Mouse (Mus musculus): ENCODE data around the gene Fsd1. TPM values are rescaled to one million over a fixed set of nuclear protein-coding genes. Genes with fewer than 3 reads are reported as not detected.

Fsd1 gene
- total and polyA plus RNA-seq, 3 experiments, result 0.27 TPM; not detected in 2

DNA sequence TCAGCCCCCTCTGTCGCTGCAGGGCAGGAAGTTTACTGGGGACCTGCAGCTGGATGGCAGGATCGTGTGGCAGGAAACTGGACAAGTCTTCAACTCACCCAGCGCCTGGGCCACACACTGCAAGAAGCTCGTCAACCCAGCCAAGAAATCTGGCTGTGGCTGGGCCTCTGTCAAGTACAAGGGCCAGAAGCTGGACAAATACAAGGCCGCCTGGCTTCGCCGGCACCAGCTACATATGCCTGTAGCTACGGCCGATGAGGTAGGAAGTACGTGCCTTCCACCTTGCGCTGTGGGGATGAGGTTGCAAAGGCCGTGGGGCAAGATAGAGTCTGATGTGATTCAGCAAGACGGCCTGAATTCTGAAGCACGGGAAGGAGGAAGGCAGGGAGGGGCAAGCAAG lies 23.9 kb downstream of the Fsd1 start:
- Histone ChIP-seq H3K4me3 (ENCODE audit: low read depth, low read length) (peak overlapping the region; percentile 92; the same call in 1 of the 2 replicates), H3K4me1 (ENCODE audit: insufficient read depth, low read depth, low read length) (peaks cover 43% of the 10 kb centered on the region), H3K27me3 (ENCODE audit: insufficient read depth, low read length) (peaks cover 2% of the 10 kb centered on the region; the same call in 1 of the 2 replicates), H3K9me3 (replicated peaks) (no peaks in the 10 kb centered on the region), H3K36me3 (replicated peaks) (peaks cover 40% of the 10 kb centered on the region)
- ATAC-seq (ENCODE audit: extremely low read depth, insufficient number of reproducible peaks, low FRiP score, poor library complexity, severe bottlenecking) (no peak), DNase-seq (ENCODE audit: low spot score) (no peak)
- TF ChIP-seq GATA2 (IDR thresholded peaks at IDR 0.05; ENCODE audit: borderline replicate concordance, low read depth, low read length) (no peak), GATA1 (IDR thresholded peaks at IDR 0.05; ENCODE audit: borderline replicate concordance, low read length) (no peak), CTCF (IDR thresholded peaks at IDR 0.05; ENCODE audit: low read depth, low read length) (no peak), POLR2AphosphoS5 (IDR thresholded peaks at IDR 0.05; ENCODE audit: insufficient replicate concordance, low read depth, low read length) (no peak), TAL1 (conservative IDR thresholded peaks at IDR 0.05; ENCODE audit: low read depth, low read length) (no peak)

- DNase-seq (ENCODE audit: low spot score) (peak; percentile 31), ATAC-seq (ENCODE audit: extremely low read depth, insufficient number of reproducible peaks, low FRiP score, poor library complexity, severe bottlenecking) (no peak)
These were observed 24.4 kb downstream of the Fsd1 start for GRCm38 (mm10) chr17:56010681-56011080.

GRCm38 (mm10) chr17:56011441-56011840 lies 25.1 kb downstream of the Fsd1 start:
- ATAC-seq (ENCODE audit: extremely low read depth, insufficient number of reproducible peaks, low FRiP score, poor library complexity, severe bottlenecking) (no peak), DNase-seq (ENCODE audit: low spot score) (no peak)
- Histone ChIP-seq H3K4me1 (ENCODE audit: insufficient read depth, low read depth, low read length) (peaks cover 39% of the 10 kb centered on the region), H3K4me3 (ENCODE audit: low read depth, low read length) (no peak overlapping the region), H3K27me3 (ENCODE audit: insufficient read depth, low read length) (no peaks in the 10 kb centered on the region), H3K9me3 (replicated peaks) (no peaks in the 10 kb centered on the region), H3K36me3 (replicated peaks) (peaks cover 52% of the 10 kb centered on the region)
- TF ChIP-seq CTCF (IDR thresholded peaks at IDR 0.05; ENCODE audit: low read depth, low read length) (no peak), GATA2 (IDR thresholded peaks at IDR 0.05; ENCODE audit: borderline replicate concordance, low read depth, low read length) (no peak), POLR2AphosphoS5 (IDR thresholded peaks at IDR 0.05; ENCODE audit: insufficient replicate concordance, low read depth, low read length) (no peak), TAL1 (conservative IDR thresholded peaks at IDR 0.05; ENCODE audit: low read depth, low read length) (no peak), GATA1 (IDR thresholded peaks at IDR 0.05; ENCODE audit: borderline replicate concordance, low read length) (no peak)

More at GRCm38 (mm10) chr17:56010681-56011080, 24.4 kb downstream of the Fsd1 start:
- Histone ChIP-seq H3K27me3 (ENCODE audit: insufficient read depth, low read length) (no peaks in the 10 kb centered on the region), H3K9me3 (replicated peaks) (no peaks in the 10 kb centered on the region), H3K4me1 (ENCODE audit: insufficient read depth, low read depth, low read length) (peaks cover 42% of the 10 kb centered on the region), H3K4me3 (ENCODE audit: low read depth, low read length) (peak overlapping the region; percentile 92; the same call in 1 of the 2 replicates), H3K36me3 (replicated peaks) (peaks cover 44% of the 10 kb centered on the region)
- TF ChIP-seq CTCF (IDR thresholded peaks at IDR 0.05; ENCODE audit: low read depth, low read length) (peak; percentile 100), GATA2 (IDR thresholded peaks at IDR 0.05; ENCODE audit: borderline replicate concordance, low read depth, low read length) (no peak)

- Histone ChIP-seq H3K9me3 (replicated peaks) (no peaks in the 10 kb centered on the region), H3K4me3 (ENCODE audit: low read depth, low read length) (no peak overlapping the region), H3K4me1 (ENCODE audit: insufficient read depth, low read depth, low read length) (peaks cover 23% of the 10 kb centered on the region), H3K27me3 (ENCODE audit: insufficient read depth, low read length) (no peaks in the 10 kb centered on the region), H3K36me3 (replicated peaks) (peaks cover 88% of the 10 kb centered on the region)
- no peak for DNase-seq (ENCODE audit: low spot score)
- ATAC-seq (ENCODE audit: extremely low read depth, insufficient number of reproducible peaks, low FRiP score, poor library complexity, severe bottlenecking), result no peak
- no peak for TF ChIP-seq GATA1 (IDR thresholded peaks at IDR 0.05; ENCODE audit: borderline replicate concordance, low read length)
- no peak for TF ChIP-seq GATA2 (IDR thresholded peaks at IDR 0.05; ENCODE audit: borderline replicate concordance, low read depth, low read length)
- TF ChIP-seq POLR2AphosphoS5 (IDR thresholded peaks at IDR 0.05; ENCODE audit: insufficient replicate concordance, low read depth, low read length), result no peak
- no peak for TF ChIP-seq CTCF (IDR thresholded peaks at IDR 0.05; ENCODE audit: low read depth, low read length)
- TF ChIP-seq TAL1 (conservative IDR thresholded peaks at IDR 0.05; ENCODE audit: low read depth, low read length), result no peak
These were observed 29.0 kb downstream of the Fsd1 start for GRCm38 (mm10) chr17:56015293-56015692.

DNA sequence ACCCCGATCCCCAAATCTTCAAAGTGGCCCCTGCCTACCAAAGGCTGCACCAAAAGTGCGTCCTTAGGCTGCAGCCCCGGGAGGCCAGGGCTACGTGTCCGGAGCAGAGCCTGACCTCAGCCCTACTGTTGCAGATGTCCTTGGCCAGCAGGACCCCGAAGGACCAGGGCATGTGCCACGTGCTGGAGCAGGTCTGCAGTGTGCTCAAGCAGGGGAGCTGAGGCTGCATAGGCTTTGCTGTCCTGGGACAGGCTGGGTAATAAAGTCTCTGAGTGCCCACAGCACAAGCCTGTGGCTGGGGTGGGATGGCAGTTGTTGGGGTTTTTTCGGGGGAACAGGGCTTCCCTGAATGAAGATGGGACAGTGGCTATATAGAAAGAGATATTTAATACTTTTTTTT lies 30.1 kb downstream of the Fsd1 start:
- TF ChIP-seq GATA2 (IDR thresholded peaks at IDR 0.05; ENCODE audit: borderline replicate concordance, low read depth, low read length), result no peak
- no peak for TF ChIP-seq TAL1 (conservative IDR thresholded peaks at IDR 0.05; ENCODE audit: low read depth, low read length)
- no peak for TF ChIP-seq CTCF (IDR thresholded peaks at IDR 0.05; ENCODE audit: low read depth, low read length)
- TF ChIP-seq POLR2AphosphoS5 (IDR thresholded peaks at IDR 0.05; ENCODE audit: insufficient replicate concordance, low read depth, low read length), result no peak
- no peak for TF ChIP-seq GATA1 (IDR thresholded peaks at IDR 0.05; ENCODE audit: borderline replicate concordance, low read length)
- H3K36me3 ChIP-seq (replicated peaks), result peaks cover 89% of the 10 kb centered on the region
- no peaks in the 10 kb centered on the region for H3K9me3 ChIP-seq (replicated peaks)
- H3K4me1 ChIP-seq (ENCODE audit: insufficient read depth, low read depth, low read length), result peaks cover 23% of the 10 kb centered on the region
- ATAC-seq (ENCODE audit: extremely low read depth, insufficient number of reproducible peaks, low FRiP score, poor library complexity, severe bottlenecking) (no peak), DNase-seq (ENCODE audit: low spot score) (no peak)
- no peak overlapping the region for H3K4me3 ChIP-seq (ENCODE audit: low read depth, low read length)
- no peaks in the 10 kb centered on the region for H3K27me3 ChIP-seq (ENCODE audit: insufficient read depth, low read length)

DNA sequence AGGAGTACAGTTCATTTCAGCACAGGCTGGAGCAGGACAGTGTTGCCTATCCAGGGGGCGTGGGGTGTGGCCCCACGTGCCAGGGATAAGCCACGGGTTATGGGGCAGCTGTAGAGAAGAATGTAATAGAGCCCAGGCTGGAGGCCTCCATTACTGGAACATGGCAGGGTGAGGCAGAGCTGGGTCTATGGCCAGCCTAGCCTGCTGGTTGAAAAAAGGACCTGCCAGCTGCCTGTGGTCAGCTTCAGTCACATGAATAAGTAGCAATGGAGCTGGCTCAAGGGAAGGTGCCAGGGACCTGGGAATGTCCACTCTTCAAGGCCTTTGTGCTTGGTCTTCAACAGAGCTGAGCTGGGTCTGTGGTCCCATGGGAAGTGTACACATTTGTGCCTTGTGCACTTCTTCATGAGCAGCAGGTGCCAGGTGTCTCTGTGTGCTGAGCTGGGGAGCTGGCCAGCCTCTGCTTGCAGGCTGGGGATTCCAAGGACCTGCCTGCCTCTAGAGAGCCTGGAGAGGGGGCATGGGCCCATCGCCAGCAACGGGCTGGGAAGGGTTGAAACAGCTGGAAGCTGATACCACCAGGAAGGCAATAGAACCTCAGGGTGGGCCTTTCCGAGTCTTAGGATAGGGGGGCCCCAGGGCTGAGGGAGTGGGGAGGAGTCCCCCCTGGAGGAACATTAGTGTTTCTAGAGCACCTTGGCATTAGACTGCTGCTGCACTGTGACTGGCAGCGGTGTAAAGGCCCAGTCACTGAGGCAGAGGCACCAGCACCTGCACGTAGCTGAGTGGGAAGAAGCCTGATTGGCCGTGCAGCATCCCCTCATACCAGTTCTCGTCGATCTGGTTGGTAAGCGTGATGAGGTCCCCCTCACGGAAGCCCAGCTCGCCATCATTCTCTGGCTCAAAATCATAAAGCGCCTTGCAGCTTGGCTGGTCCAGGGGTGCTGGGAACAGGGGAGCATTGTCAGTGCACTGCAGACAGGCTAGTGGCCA lies 30.8 kb downstream of the Fsd1 start:
- no peak for ATAC-seq (ENCODE audit: extremely low read depth, insufficient number of reproducible peaks, low FRiP score, poor library complexity, severe bottlenecking)
- no peak for DNase-seq (ENCODE audit: low spot score)
- TF ChIP-seq TAL1 (conservative IDR thresholded peaks at IDR 0.05; ENCODE audit: low read depth, low read length) (no peak), CTCF (IDR thresholded peaks at IDR 0.05; ENCODE audit: low read depth, low read length) (no peak), GATA1 (IDR thresholded peaks at IDR 0.05; ENCODE audit: borderline replicate concordance, low read length) (no peak), POLR2AphosphoS5 (IDR thresholded peaks at IDR 0.05; ENCODE audit: insufficient replicate concordance, low read depth, low read length) (no peak)
- Histone ChIP-seq H3K4me3 (ENCODE audit: low read depth, low read length) (no peak overlapping the region), H3K4me1 (ENCODE audit: insufficient read depth, low read depth, low read length) (peaks cover 29% of the 10 kb centered on the region), H3K27me3 (ENCODE audit: insufficient read depth, low read length) (no peaks in the 10 kb centered on the region), H3K36me3 (replicated peaks) (peaks cover 89% of the 10 kb centered on the region), H3K9me3 (replicated peaks) (no peaks in the 10 kb centered on the region)
